Mouse (Mus musculus) CH12.LX (cell line): ENCODE measurements around the gene Lhfpl3. TPM values are rescaled to one million over a fixed set of nuclear protein-coding genes. Genes with fewer than 3 reads are reported as not detected.

Experiments used
- DNase-seq: peaks from one replicate; pipeline ENCODE4 v3.0.0-alpha.2; 2013; ENCODE audit errors: extremely low read depth
- H3K27ac ChIP-seq: 2 replicates; pipeline ENCODE4 v1.5.1; 2012; ENCODE audit warnings: low read depth, mild to moderate bottlenecking, control low read depth, moderate library complexity; ENCODE audit not compliant: insufficient read depth
- H3K27me3 ChIP-seq: replicated peaks from 2 replicates; pipeline ENCODE3; 2012; ENCODE audit warnings: inconsistent platforms
- H3K36me3 ChIP-seq, 2 experiments: replicated peaks in 1 of 2; 2 replicates each; pipeline versions ENCODE3 to v1.6.1; 2012; ENCODE audit warnings: inconsistent platforms in 1 of 2, low read length in 1 of 2, mild to moderate bottlenecking in 1 of 2, mixed read lengths in 1 of 2, moderate library complexity in 1 of 2; ENCODE audit not compliant: control insufficient read depth in 1 of 2, insufficient read depth in 1 of 2
- H3K4me1 ChIP-seq, 2 experiments: 2 replicates each; pipeline ENCODE4 v1.6.1; 2012; ENCODE audit warnings: inconsistent platforms in 1 of 2, moderate library complexity in 1 of 2; ENCODE audit not compliant: insufficient read depth in 2 of 2, control insufficient read depth in 1 of 2
- H3K4me2 ChIP-seq: 2 replicates; pipeline ENCODE4 v1.6.1; 2012; ENCODE audit warnings: low read depth, mild to moderate bottlenecking, control low read depth; ENCODE audit not compliant: poor library complexity, insufficient read depth, severe bottlenecking
- H3K4me3 ChIP-seq, 3 experiments: fragments of 150-350 bp in 1 of 3; sonication (generic) in 1 of 3; replicated peaks in 1 of 3; 2 replicates each; pipeline versions ENCODE3 to v1.5.1; 2011 to 2012; ENCODE audit warnings: low read depth in 2 of 3, low read length in 2 of 3, mild to moderate bottlenecking in 2 of 3, moderate library complexity in 2 of 3, control low read depth in 1 of 3, improper control_type of control experiment in 1 of 3, inconsistent platforms in 1 of 3, mixed read lengths in 1 of 3; ENCODE audit not compliant: poor library complexity in 1 of 3
- H3K79me2 ChIP-seq: replicated peaks from 2 replicates; pipeline ENCODE4 v1.6.1; 2012; ENCODE audit warnings: mild to moderate bottlenecking, moderate library complexity; ENCODE audit not compliant: control insufficient read depth, poor library complexity, insufficient read depth, severe bottlenecking; ENCODE audit errors: extremely low read depth
- H3K9ac ChIP-seq: 2 replicates; pipeline ENCODE4 v1.6.1; 2012; ENCODE audit warnings: low read depth, mild to moderate bottlenecking, control low read depth, moderate library complexity; ENCODE audit not compliant: insufficient read depth
- H3K9me3 ChIP-seq: replicated peaks from 2 replicates; pipeline ENCODE3; 2012; ENCODE audit warnings: low read length, inconsistent platforms, mixed read lengths
- BHLHE40 ChIP-seq: IDR thresholded peaks from 2 replicates; pipeline ENCODE4 v1.6.1; 2011; ENCODE audit warnings: mild to moderate bottlenecking, low read depth, low read length, improper control_type of control experiment
- CHD1 ChIP-seq: IDR thresholded peaks from 2 replicates; pipeline ENCODE4 v1.6.1; 2012; ENCODE audit warnings: low read depth, low read length, improper control_type of control experiment, inconsistent platforms
- ELF1 ChIP-seq: IDR thresholded peaks from 2 replicates; pipeline ENCODE4 v1.6.1; 2014; ENCODE audit warnings: low read depth, mild to moderate bottlenecking, inconsistent platforms, low read length, improper control_type of control experiment
- HCFC1 ChIP-seq: IDR thresholded peaks from 2 replicates; pipeline ENCODE4 v1.6.1; 2012; ENCODE audit warnings: low read depth, mild to moderate bottlenecking, inconsistent platforms, low read length, improper control_type of control experiment
- JUN ChIP-seq: IDR thresholded peaks from 2 replicates; pipeline ENCODE4 v1.6.1; 2011; ENCODE audit warnings: low read depth, mild to moderate bottlenecking, low read length, improper control_type of control experiment, moderate library complexity; ENCODE audit not compliant: insufficient read depth
- JUND ChIP-seq: conservative IDR thresholded peaks from 2 replicates; pipeline ENCODE4 v1.6.1; 2011; ENCODE audit warnings: low read depth, low read length, improper control_type of control experiment
- MAFK ChIP-seq: IDR thresholded peaks from 2 replicates; pipeline ENCODE4 v1.6.1; 2011; ENCODE audit warnings: low read length, improper control_type of control experiment; ENCODE audit not compliant: insufficient replicate concordance
- MAX ChIP-seq: IDR thresholded peaks from 2 replicates; pipeline ENCODE4 v1.6.1; 2011; ENCODE audit warnings: low read length, improper control_type of control experiment
- MEF2A ChIP-seq: IDR thresholded peaks from 2 replicates; pipeline ENCODE4 v1.6.1; 2014; ENCODE audit warnings: low read depth, mild to moderate bottlenecking, inconsistent platforms, low read length, improper control_type of control experiment, borderline replicate concordance
- NELFE ChIP-seq: IDR thresholded peaks from 2 replicates; pipeline ENCODE4 v1.6.1; 2011; ENCODE audit warnings: low read depth, low read length, improper control_type of control experiment
- NRF1 ChIP-seq: IDR thresholded peaks from 2 replicates; pipeline ENCODE4 v1.6.1; 2014; ENCODE audit warnings: low read depth, mild to moderate bottlenecking, inconsistent platforms, low read length, improper control_type of control experiment, moderate library complexity
- RCOR1 ChIP-seq: conservative IDR thresholded peaks from 2 replicates; pipeline ENCODE4 v1.6.1; 2012; ENCODE audit warnings: low read depth, mild to moderate bottlenecking, inconsistent platforms, low read length, improper control_type of control experiment
- SIN3A ChIP-seq: IDR thresholded peaks from 2 replicates; pipeline ENCODE4 v1.6.1; 2012; ENCODE audit warnings: low read length, improper control_type of control experiment, inconsistent platforms
- SMC3 ChIP-seq: IDR thresholded peaks from 2 replicates; pipeline ENCODE4 v1.6.1; 2011; ENCODE audit warnings: low read depth, low read length, improper control_type of control experiment
- TCF12 ChIP-seq: IDR thresholded peaks from 2 replicates; pipeline ENCODE4 v1.6.1; 2014; ENCODE audit warnings: low read depth, mild to moderate bottlenecking, inconsistent platforms, low read length, improper control_type of control experiment
- UBTF ChIP-seq: IDR thresholded peaks from 2 replicates; pipeline ENCODE4 v1.6.1; 2012; ENCODE audit warnings: low read depth, mild to moderate bottlenecking, inconsistent platforms, low read length, improper control_type of control experiment, moderate library complexity
- USF2 ChIP-seq: conservative IDR thresholded peaks from 2 replicates; pipeline ENCODE4 v1.6.1; 2011; ENCODE audit warnings: low read depth, low read length, improper control_type of control experiment
- ZC3H11A ChIP-seq: IDR thresholded peaks from 2 replicates; pipeline ENCODE4 v1.6.1; 2012; ENCODE audit warnings: low read depth, mild to moderate bottlenecking, inconsistent platforms, low read length, improper control_type of control experiment
- ZKSCAN1 ChIP-seq: IDR thresholded peaks from 2 replicates; pipeline ENCODE4 v1.6.1; 2012; ENCODE audit warnings: low read depth, inconsistent platforms, low read length, improper control_type of control experiment, borderline replicate concordance
- ZMIZ1 ChIP-seq: IDR thresholded peaks from 2 replicates; pipeline ENCODE4 v1.6.1; 2012; ENCODE audit warnings: low read depth, mild to moderate bottlenecking, inconsistent platforms, low read length, improper control_type of control experiment
- ZNF384 ChIP-seq: IDR thresholded peaks from 2 replicates; pipeline ENCODE4 v1.6.1; 2012; ENCODE audit warnings: low read depth, low read length, improper control_type of control experiment, inconsistent platforms
- dilution Hi-C: fragments of 300-500 bp; cut with MboI; formaldehyde crosslinking; loops from 2 replicates; pipeline ENCODE4 v1.14.3; 2020; ENCODE audit warnings: low sequenced_read_pairs; ENCODE audit not compliant: extremely low pct_unique_long_range_greater_than_20kb, extremely low pct_ligation_motif_present
- in situ Hi-C: fragments of 300-500 bp; cut with MboI; formaldehyde crosslinking; loops from 3 replicates; pipeline ENCODE4 v1.14.3; 2019; ENCODE audit warnings: low sequenced_read_pairs, low pct_ligation_motif_present, low pct_unique_long_range_greater_than_20kb, mixed read lengths
- polyA plus RNA-seq: library from polyadenylated mRNA; unstranded; fragments of >175 nt; gene quantifications from 2 replicates; pipeline ENCODE4 v1.2.1, GENCODE M21; 2012; ENCODE audit warnings: low read depth; ENCODE audit not compliant: insufficient read length
- total RNA-seq, 2 experiments: library from RNA; depleted of rRNA; stranded (reverse); fragments of 300-350 nt in 1 of 2; fragments of >200 nt in 1 of 2; gene quantifications; 2 replicates each; pipeline ENCODE4 v1.2.3; 2012 to 2014

The Lhfpl3 gene
- total and polyA plus RNA-seq, 3 experiments, result 0.08 to 0.11 TPM; not detected in 1

- Histone ChIP-seq H3K27ac (no peak overlapping the region), H3K36me3 (no peaks in the 10 kb centered on the region), H3K4me1 (peaks cover 3 to 4% of the 10 kb centered on the region in 2 experiments; a peak in 2 of 4 replicates), H3K9me3 (no peaks in the 10 kb centered on the region), H3K9ac (no peak overlapping the region), H3K79me2 (no peaks in the 10 kb centered on the region), H3K27me3 (no peaks in the 10 kb centered on the region), H3K4me3 (no peak overlapping the region), H3K4me2 (0 out of 2 replicates have a peak overlapping the region, but pooled peaks have one; percentile 51)
- dilution Hi-C loops, result no loop called here
- TF ChIP-seq JUND (no peak), TCF12 (no peak), SIN3A (no peak), ZNF384 (no peak), ZMIZ1 (no peak), USF2 (no peak), HCFC1 (no peak), ZKSCAN1 (no peak), NELFE (no peak), UBTF (no peak)
- in situ Hi-C loops, result loop anchor here (25.0 kb wide), 1 partner anchor 466 kb away; no protein-coding TSS in a partner anchor
- DNase-seq, result no peak
Observed at GRCm38 (mm10) chr5:22746533-22747021, 718 bp downstream of the Lhfpl3 start.

GRCm38 (mm10) chr5:22747305-22747704, 1.4 kb downstream of the Lhfpl3 start:
- no peaks in the 10 kb centered on the region for H3K79me2 ChIP-seq
- H3K9me3 ChIP-seq, result no peaks in the 10 kb centered on the region
- no peak overlapping the region for H3K9ac ChIP-seq
- TF ChIP-seq TCF12, result no peak
- no peak for TF ChIP-seq JUN
- TF ChIP-seq RCOR1, result no peak
- no peak for TF ChIP-seq MEF2A
- no peak for TF ChIP-seq BHLHE40
- TF ChIP-seq HCFC1, result no peak
- no peak for TF ChIP-seq CHD1
- TF ChIP-seq NRF1, result no peak
- TF ChIP-seq MAX, result no peak
- no peak for TF ChIP-seq SMC3
- TF ChIP-seq UBTF, result no peak
- TF ChIP-seq ZC3H11A, result no peak
- no peak for TF ChIP-seq MAFK
- no peak for TF ChIP-seq ZKSCAN1
- TF ChIP-seq ELF1, result no peak
- no peak overlapping the region for H3K4me3 ChIP-seq
- no peak for DNase-seq
- H3K27ac ChIP-seq, result no peak overlapping the region
- H3K36me3 ChIP-seq, result no peaks in the 10 kb centered on the region
- in situ Hi-C loops, result loop anchor here (25.0 kb wide), 1 partner anchor 465 kb away; no protein-coding TSS in a partner anchor
- dilution Hi-C loops, result no loop called here
- peaks cover 3 to 4% of the 10 kb centered on the region in 2 experiments; a peak in 2 of 4 replicates for H3K4me1 ChIP-seq
- H3K27me3 ChIP-seq, result no peaks in the 10 kb centered on the region
- peak overlapping the region; percentile 51 for H3K4me2 ChIP-seq
